Mouse (Mus musculus) bone marrow, adult 2 months (tissue): ENCODE data around the gene Dlk1.

ENCODE experiments used
- CTCF ChIP-seq: fragments of 200-500 bp; IDR thresholded peaks from 2 replicates; pipeline ENCODE4 v1.5.1; 2011; ENCODE audit warnings: low read length, control low read depth; ENCODE audit not compliant: control insufficient read depth, insufficient read depth
- POLR2A ChIP-seq: fragments of 200-500 bp; IDR thresholded peaks from 2 replicates; pipeline ENCODE4 v1.6.1; 2011; ENCODE audit warnings: low read depth, mild to moderate bottlenecking, control low read depth, low read length, borderline replicate concordance; ENCODE audit not compliant: control insufficient read depth

- TF ChIP-seq CTCF (no peak), POLR2A (no peak)
Observed at GRCm38 (mm10) chr12:109402943-109403342, 49.7 kb upstream of the Dlk1 start.
